Mouse (Mus musculus) erythroblast, embryonic 14.5 days (primary cell): ENCODE results near the gene Ubtf.

Experiments used
- GATA1 ChIP-seq: IDR thresholded peaks from 2 replicates; pipeline ENCODE4 v1.6.1; 2012; ENCODE audit warnings: low read length, inconsistent platforms, mixed read lengths
- TAL1 ChIP-seq: IDR thresholded peaks from 3 replicates; pipeline ENCODE4 v1.6.1; 2012; ENCODE audit warnings: low read length, inconsistent platforms, mixed read lengths

GRCm38 (mm10) chr11:102338561-102338960 lies 19.0 kb upstream of the Ubtf start:
- TF ChIP-seq GATA1 (no peak), TAL1 (no peak)
